Mouse (Mus musculus): ENCODE data around the gene Nphp1. TPM values are rescaled to one million over a fixed set of nuclear protein-coding genes. Genes with fewer than 3 reads are reported as not detected.

The Nphp1 gene
- polyA plus RNA-seq, 2 experiments: 4.9 to 5.5 TPM

- Histone ChIP-seq H3K4me3 (ENCODE audit: insufficient read depth in 1 of 2, low read depth in 2 of 2, low read length in 2 of 2) (no peak overlapping the region), H3K36me3 (replicated peaks; ENCODE audit: control insufficient read depth, insufficient read depth, low read depth) (no peaks in the 10 kb centered on the region), H3K4me2 (ENCODE audit: low read depth) (no peak overlapping the region), H3K27me3 (ENCODE audit: control insufficient read depth, insufficient read depth, low read length) (no peaks in the 10 kb centered on the region), H3K9me3 (ENCODE audit: control insufficient read depth, low read length) (no peaks in the 10 kb centered on the region), H3K4me1 (replicated peaks; ENCODE audit: control insufficient read depth in 2 of 2, insufficient read depth in 2 of 2, low read length in 1 of 2) (no peaks in the 10 kb centered on the region), H3K9ac (replicated peaks) (no peak overlapping the region), H3K27ac (no peak overlapping the region)
- no peak for DNase-seq (ENCODE audit: low read depth in 3 of 3, low spot score in 3 of 3)
- no peak for ATAC-seq (ENCODE audit: insufficient read depth)
- TF ChIP-seq EP300 (IDR thresholded peaks at IDR 0.05; ENCODE audit: low read depth) (no peak), CTCF (IDR thresholded peaks at IDR 0.05; ENCODE audit: low read depth) (no peak)
- WGBS (ENCODE audit: insufficient replicate concordance): 21% methylated on average over 6 of the region's 6 CpGs
Measured at GRCm38 (mm10) chr2:127736631-127737209, 52.0 kb downstream of the Nphp1 start.

GRCm38 (mm10) chr2:127735512-127736145 lies 53.1 kb downstream of the Nphp1 start:
- no peak overlapping the region for H3K9ac ChIP-seq (replicated peaks)
- H3K4me2 ChIP-seq (ENCODE audit: low read depth): no peak overlapping the region
- DNase-seq (ENCODE audit: low read depth in 3 of 3, low spot score in 3 of 3) (no peak), ATAC-seq (ENCODE audit: insufficient read depth) (no peak)
- TF ChIP-seq EP300 (IDR thresholded peaks at IDR 0.05; ENCODE audit: low read depth) (no peak), CTCF (IDR thresholded peaks at IDR 0.05; ENCODE audit: low read depth) (no peak)
- no peaks in the 10 kb centered on the region for H3K36me3 ChIP-seq (replicated peaks; ENCODE audit: control insufficient read depth, insufficient read depth, low read depth)
- no peaks in the 10 kb centered on the region for H3K9me3 ChIP-seq (ENCODE audit: control insufficient read depth, low read length)
- H3K27me3 ChIP-seq (ENCODE audit: control insufficient read depth, insufficient read depth, low read length): no peaks in the 10 kb centered on the region
- H3K27ac ChIP-seq: no peak overlapping the region
- no peak overlapping the region for H3K4me3 ChIP-seq (ENCODE audit: insufficient read depth in 1 of 2, low read depth in 2 of 2, low read length in 2 of 2)
- 73% methylated on average over 9 of the region's 9 CpGs for WGBS (ENCODE audit: insufficient replicate concordance)
- no peaks in the 10 kb centered on the region for H3K4me1 ChIP-seq (replicated peaks; ENCODE audit: control insufficient read depth in 2 of 2, insufficient read depth in 2 of 2, low read length in 1 of 2)

GRCm38 (mm10) chr2:127734889-127735288 lies 53.8 kb downstream of the Nphp1 start:
- no peaks in the 10 kb centered on the region for H3K36me3 ChIP-seq (replicated peaks; ENCODE audit: control insufficient read depth, insufficient read depth, low read depth)
- no peak overlapping the region for H3K4me3 ChIP-seq (ENCODE audit: insufficient read depth in 1 of 2, low read depth in 2 of 2, low read length in 2 of 2)
- WGBS (ENCODE audit: insufficient replicate concordance): 57% methylated on average over 5 of the region's 5 CpGs
- H3K27me3 ChIP-seq (ENCODE audit: control insufficient read depth, insufficient read depth, low read length): no peaks in the 10 kb centered on the region; the same call in 1 of the 2 replicates
- DNase-seq (ENCODE audit: low read depth in 3 of 3, low spot score in 3 of 3) (no peak), ATAC-seq (ENCODE audit: insufficient read depth) (no peak)
- no peak overlapping the region for H3K9ac ChIP-seq (replicated peaks)
- H3K4me2 ChIP-seq (ENCODE audit: low read depth): no peak overlapping the region
- no peaks in the 10 kb centered on the region for H3K4me1 ChIP-seq (replicated peaks; ENCODE audit: control insufficient read depth in 2 of 2, insufficient read depth in 2 of 2, low read length in 1 of 2)
- H3K9me3 ChIP-seq (ENCODE audit: control insufficient read depth, low read length): no peaks in the 10 kb centered on the region
- no peak overlapping the region for H3K27ac ChIP-seq
- TF ChIP-seq CTCF (IDR thresholded peaks at IDR 0.05; ENCODE audit: low read depth) (no peak), EP300 (IDR thresholded peaks at IDR 0.05; ENCODE audit: low read depth) (no peak)

- Histone ChIP-seq H3K9ac (replicated peaks) (no peak overlapping the region), H3K4me2 (ENCODE audit: low read depth) (no peak overlapping the region), H3K9me3 (ENCODE audit: control insufficient read depth, low read length) (no peaks in the 10 kb centered on the region), H3K36me3 (replicated peaks; ENCODE audit: control insufficient read depth, insufficient read depth, low read depth) (no peaks in the 10 kb centered on the region), H3K27me3 (ENCODE audit: control insufficient read depth, insufficient read depth, low read length) (peaks cover 3% of the 10 kb centered on the region), H3K4me1 (replicated peaks; ENCODE audit: control insufficient read depth in 2 of 2, insufficient read depth in 2 of 2, low read length in 1 of 2) (no peaks in the 10 kb centered on the region), H3K4me3 (ENCODE audit: insufficient read depth in 1 of 2, low read depth in 2 of 2, low read length in 2 of 2) (no peak overlapping the region), H3K27ac (no peak overlapping the region)
- TF ChIP-seq EP300 (IDR thresholded peaks at IDR 0.05; ENCODE audit: low read depth) (no peak), CTCF (IDR thresholded peaks at IDR 0.05; ENCODE audit: low read depth) (no peak)
- no peak for ATAC-seq (ENCODE audit: insufficient read depth)
- no peak for DNase-seq (ENCODE audit: low read depth in 3 of 3, low spot score in 3 of 3)
- 54% methylated on average over 7 of the region's 7 CpGs for WGBS (ENCODE audit: insufficient replicate concordance)
Measured at GRCm38 (mm10) chr2:127730301-127730997, 58.2 kb downstream of the Nphp1 start.

DNA sequence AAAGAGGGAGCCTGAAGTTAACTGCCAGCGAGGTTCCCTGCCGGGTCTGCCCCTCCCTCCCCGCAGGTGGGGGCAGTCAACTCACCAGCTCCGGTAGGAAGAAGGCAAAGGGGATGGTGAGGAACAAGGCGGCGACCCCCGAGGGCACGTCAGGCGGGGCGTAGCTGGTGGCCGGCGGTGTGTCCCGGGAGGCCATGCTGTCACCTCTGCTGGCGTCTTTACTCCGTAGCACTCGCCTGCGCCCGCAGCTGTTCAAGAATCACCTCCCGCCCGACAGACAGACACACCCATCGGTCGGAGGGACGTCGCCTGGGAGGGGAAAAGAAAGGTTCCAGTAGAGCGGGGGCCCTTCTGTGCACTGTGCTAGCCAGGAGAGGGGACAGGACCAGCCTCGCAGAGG lies 59.0 kb downstream of the Nphp1 start, which contains the start of gene Mall:
TSS of gene Mall (minus strand) at position 262 of the 400 bp plus-strand sequence.
- WGBS (ENCODE audit: insufficient replicate concordance): 3% methylated on average over 25 of the region's 26 CpGs
- H3K4me3 ChIP-seq (ENCODE audit: insufficient read depth in 1 of 2, low read depth in 2 of 2, low read length in 2 of 2): no peak within 1 kb of the TSS

More for the DNA sequence above, 59.0 kb downstream of the Nphp1 start, which contains the start of gene Mall:
- H3K4me1 ChIP-seq (replicated peaks; ENCODE audit: control insufficient read depth in 2 of 2, insufficient read depth in 2 of 2, low read length in 1 of 2): no peaks in the 10 kb centered on the region
- no peak within 1 kb of the TSS for H3K4me2 ChIP-seq (ENCODE audit: low read depth)
- no peak within 1 kb of the TSS for H3K9ac ChIP-seq (replicated peaks)
- peaks cover 3% of the 10 kb centered on the region for H3K27me3 ChIP-seq (ENCODE audit: control insufficient read depth, insufficient read depth, low read length)
- ATAC-seq (ENCODE audit: insufficient read depth): no peak
- H3K27ac ChIP-seq: no peak within 1 kb of the TSS
- H3K36me3 ChIP-seq (replicated peaks; ENCODE audit: control insufficient read depth, insufficient read depth, low read depth): no peaks in the 10 kb centered on the region
- no peak for DNase-seq (ENCODE audit: low read depth in 3 of 3, low spot score in 3 of 3)
- H3K9me3 ChIP-seq (ENCODE audit: control insufficient read depth, low read length): no peaks in the 10 kb centered on the region
- no peak for TF ChIP-seq EP300 (IDR thresholded peaks at IDR 0.05; ENCODE audit: low read depth)
- TF ChIP-seq CTCF (IDR thresholded peaks at IDR 0.05; ENCODE audit: low read depth): no peak
